Mouse (Mus musculus) megakaryocyte, embryonic 14.5 days (primary cell): Measurements from ENCODE around the gene Taf8. TPM values are rescaled to one million over a fixed set of nuclear protein-coding genes. Genes with fewer than 3 reads are reported as not detected.

Experiments
- H3K27me3 ChIP-seq: replicated peaks from 2 replicates; pipeline ENCODE3; 2012; ENCODE audit warnings: inconsistent platforms
- H3K36me3 ChIP-seq: replicated peaks from 2 replicates; pipeline ENCODE3; 2012; ENCODE audit warnings: low read length, inconsistent platforms, mixed read lengths
- H3K4me1 ChIP-seq: 2 replicates; pipeline ENCODE4 v1.6.1; 2012; ENCODE audit warnings: inconsistent platforms
- H3K4me3 ChIP-seq: replicated peaks from 2 replicates; pipeline ENCODE3; 2012; ENCODE audit warnings: moderate library complexity, mild to moderate bottlenecking, inconsistent platforms
- H3K9me3 ChIP-seq: 2 replicates; pipeline ENCODE4 v1.6.1; 2012; ENCODE audit warnings: inconsistent platforms
- FLI1 ChIP-seq: IDR thresholded peaks from 2 replicates; pipeline ENCODE4 v1.6.1; 2012; ENCODE audit warnings: low read length, inconsistent platforms, mixed read lengths
- GATA1 ChIP-seq: IDR thresholded peaks from 3 replicates; pipeline ENCODE4 v1.6.1; 2012; ENCODE audit warnings: mixed read lengths, low read length, inconsistent platforms, borderline replicate concordance
- polyA plus RNA-seq: library from polyadenylated mRNA; stranded (reverse); fragments of >175 nt; gene quantifications from 2 replicates; pipeline ENCODE4 v1.2.3, GENCODE M21; 2012; ENCODE audit warnings: low replicate concordance; ENCODE audit not compliant: insufficient read depth

Taf8 gene
- polyA plus RNA-seq, 1 experiment, result 8.7 TPM

DNA sequence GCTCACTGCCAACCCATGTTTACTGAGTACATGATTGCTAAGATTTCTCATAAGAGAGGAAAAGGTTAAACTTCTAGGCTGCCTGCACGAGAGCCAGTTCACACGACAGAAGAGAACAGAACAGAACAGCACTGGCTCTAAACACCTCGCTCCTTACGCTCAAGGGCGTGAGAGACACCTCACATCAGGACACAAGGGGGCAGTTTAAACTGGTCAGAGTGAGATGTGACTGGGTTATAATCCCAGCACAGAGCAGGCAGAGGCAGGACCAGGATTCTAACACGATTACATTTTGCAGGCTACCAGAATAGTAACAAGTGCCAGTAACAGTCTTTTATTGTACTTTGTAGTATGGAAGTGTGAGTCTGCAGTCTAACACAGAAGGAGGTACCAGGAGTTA is 9.4 kb downstream of the Taf8 start:
- Histone ChIP-seq H3K4me1 (peaks cover 23% of the 10 kb centered on the region), H3K36me3 (peaks cover 91% of the 10 kb centered on the region), H3K4me3 (no peak overlapping the region), H3K27me3 (no peaks in the 10 kb centered on the region), H3K9me3 (no peaks in the 10 kb centered on the region)
- TF ChIP-seq GATA1 (no peak), FLI1 (no peak)

DNA sequence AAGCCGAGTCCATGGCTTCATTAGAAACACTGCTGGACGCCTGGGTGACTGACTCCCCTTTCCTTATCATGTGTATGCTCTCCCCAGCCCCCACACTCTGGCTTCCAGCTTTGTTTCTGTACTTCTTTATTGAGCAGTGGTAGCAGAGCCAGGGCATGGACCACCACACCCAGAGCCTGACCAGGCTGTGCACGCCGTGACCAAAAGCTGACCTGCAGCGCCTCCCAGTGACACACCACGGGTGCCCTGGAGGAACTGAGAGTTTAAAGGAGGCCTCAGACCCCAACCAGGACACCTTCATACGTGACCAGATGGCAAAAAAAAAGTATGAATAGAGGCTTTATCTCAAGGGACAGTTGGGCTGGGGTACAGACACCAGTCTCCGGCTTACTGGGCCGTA is 11.3 kb downstream of the Taf8 start:
- Histone ChIP-seq H3K36me3 (peaks cover 88% of the 10 kb centered on the region), H3K9me3 (no peaks in the 10 kb centered on the region), H3K4me1 (peaks cover 34% of the 10 kb centered on the region), H3K27me3 (no peaks in the 10 kb centered on the region), H3K4me3 (no peak overlapping the region)
- TF ChIP-seq GATA1 (no peak), FLI1 (no peak)

DNA sequence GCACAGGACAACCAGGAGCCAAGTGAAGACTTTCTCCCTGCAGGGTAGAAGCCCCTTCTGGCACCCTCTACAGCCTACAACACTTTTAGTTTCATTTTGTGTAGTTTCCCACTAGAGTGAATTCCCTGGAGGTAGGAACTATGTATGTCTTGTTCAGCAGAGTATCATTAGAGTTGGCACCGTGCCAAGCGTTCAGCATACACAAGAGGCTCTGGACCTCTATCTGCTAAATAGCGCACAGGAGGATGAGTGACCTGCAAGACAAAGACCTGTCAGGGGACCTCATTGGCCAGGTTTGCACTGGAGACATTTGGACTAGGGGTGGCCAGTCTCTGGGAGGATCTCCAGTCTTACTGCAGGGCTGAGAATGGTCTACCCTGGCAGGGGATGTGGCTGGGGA is 16.3 kb downstream of the Taf8 start:
- Histone ChIP-seq H3K9me3 (no peaks in the 10 kb centered on the region), H3K27me3 (peaks cover 5% of the 10 kb centered on the region), H3K36me3 (peaks cover 41% of the 10 kb centered on the region), H3K4me3 (peak overlapping the region; percentile 31), H3K4me1 (peaks cover 36% of the 10 kb centered on the region)
- TF ChIP-seq FLI1, result no peak
- TF ChIP-seq GATA1, result no peak

DNA sequence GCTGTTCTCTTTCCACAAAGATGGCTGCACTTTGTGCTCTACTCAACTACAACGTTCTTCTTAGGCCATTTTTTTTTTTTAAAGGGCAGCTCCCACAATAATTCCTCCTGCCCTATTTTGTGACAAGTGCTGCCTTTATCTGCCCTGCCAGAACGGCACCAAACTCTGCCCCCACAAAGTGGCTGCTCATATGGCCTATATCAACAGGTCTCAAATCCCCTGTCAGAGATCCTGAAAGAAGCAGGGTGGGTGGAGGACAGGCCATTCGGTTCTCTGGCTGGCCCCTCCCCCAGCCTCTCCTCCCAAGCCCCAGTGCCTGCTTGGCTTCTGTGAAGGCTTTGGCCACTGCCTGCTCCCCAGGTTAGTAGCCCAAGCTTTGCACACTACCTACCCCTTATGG is 17.1 kb downstream of the Taf8 start:
- Histone ChIP-seq H3K27me3 (peaks cover 11% of the 10 kb centered on the region), H3K36me3 (peaks cover 33% of the 10 kb centered on the region), H3K9me3 (no peaks in the 10 kb centered on the region), H3K4me3 (peak overlapping the region; percentile 51), H3K4me1 (peaks cover 36% of the 10 kb centered on the region)
- TF ChIP-seq FLI1, result no peak
- TF ChIP-seq GATA1, result no peak

DNA sequence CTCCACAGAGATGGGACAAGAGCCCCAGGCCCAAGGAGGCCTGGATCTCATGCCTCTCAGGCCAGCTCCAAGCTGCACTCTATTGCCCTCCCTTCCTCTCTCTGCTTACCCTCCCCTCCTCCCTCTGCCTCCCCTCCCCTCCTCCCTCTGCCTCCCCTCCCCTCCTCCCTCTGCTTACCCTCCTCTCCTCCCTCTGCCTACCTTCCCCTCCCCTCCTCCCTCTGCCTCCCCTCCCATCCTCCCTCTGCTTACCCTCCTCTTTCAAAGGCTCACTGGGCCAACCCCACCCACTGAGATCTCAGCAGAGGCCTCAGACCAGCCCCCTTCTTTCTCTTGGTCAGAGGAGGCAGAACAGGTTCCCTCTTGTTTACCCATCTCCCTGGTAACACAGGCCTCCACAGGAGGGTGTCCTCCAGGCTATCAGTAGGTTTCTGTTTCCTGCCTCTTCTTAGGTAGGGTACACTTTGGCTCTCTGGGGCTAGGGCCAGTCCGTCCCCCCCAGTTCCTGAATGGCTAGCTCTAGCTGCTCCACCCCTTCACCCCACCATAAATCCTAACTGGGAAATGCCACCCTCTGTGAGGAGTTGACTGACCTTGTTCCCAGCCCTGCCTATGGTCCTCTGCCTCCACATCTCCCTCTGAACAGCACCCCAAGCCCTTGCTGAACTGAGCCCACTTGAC is 17.7 kb downstream of the Taf8 start:
- peaks cover 11% of the 10 kb centered on the region for H3K27me3 ChIP-seq
- peaks cover 27% of the 10 kb centered on the region for H3K36me3 ChIP-seq
- peak overlapping the region; percentile 51 for H3K4me3 ChIP-seq
- H3K9me3 ChIP-seq, result no peaks in the 10 kb centered on the region
- TF ChIP-seq FLI1, result no peak
- no peak for TF ChIP-seq GATA1
- H3K4me1 ChIP-seq, result peaks cover 36% of the 10 kb centered on the region

DNA sequence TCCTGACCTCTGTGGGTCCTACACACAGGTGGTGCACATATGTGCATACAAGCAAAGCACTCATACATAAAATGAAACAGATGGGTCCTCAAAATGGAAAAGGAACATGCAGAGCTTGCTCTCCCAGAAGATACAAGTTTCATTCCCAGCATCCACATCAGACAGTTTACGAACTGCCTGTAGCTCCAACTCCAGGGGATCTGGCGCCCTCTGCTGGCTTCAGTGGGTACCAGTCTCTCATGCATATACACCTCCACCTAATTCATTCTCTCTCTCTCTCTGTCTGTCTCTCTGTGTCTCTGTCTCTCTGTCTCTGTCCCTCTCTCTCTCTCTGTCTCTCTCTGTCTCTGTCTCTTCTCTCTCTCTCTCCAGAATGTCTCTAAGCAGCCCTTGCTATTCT is 19.7 kb downstream of the Taf8 start:
- peaks cover 11% of the 10 kb centered on the region for H3K27me3 ChIP-seq
- H3K36me3 ChIP-seq, result peaks cover 8% of the 10 kb centered on the region
- TF ChIP-seq FLI1 (no peak), GATA1 (no peak)
- H3K4me1 ChIP-seq, result peaks cover 36% of the 10 kb centered on the region
- H3K9me3 ChIP-seq, result no peaks in the 10 kb centered on the region
- H3K4me3 ChIP-seq, result no peak overlapping the region

DNA sequence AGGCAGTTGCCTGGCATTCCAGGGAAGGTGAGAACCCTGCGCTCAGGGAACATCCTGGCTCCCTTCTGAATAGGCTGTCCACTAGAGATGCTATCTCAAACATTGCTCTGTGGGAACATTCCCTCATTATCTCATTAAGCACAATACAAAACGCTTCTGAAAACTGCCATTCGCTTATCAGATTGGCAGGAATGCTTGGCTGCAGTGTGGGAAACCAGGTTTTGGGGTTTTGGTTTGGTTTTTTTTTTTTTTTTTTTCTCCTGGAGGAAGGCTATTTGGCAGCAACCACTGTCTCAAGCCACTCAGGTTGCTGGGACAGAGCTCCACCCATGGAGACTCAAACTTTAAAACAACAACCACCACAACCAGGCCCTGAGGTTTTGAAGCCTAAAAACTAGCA is 22.2 kb downstream of the Taf8 start:
- Histone ChIP-seq H3K4me1 (peaks cover 14% of the 10 kb centered on the region), H3K4me3 (no peak overlapping the region), H3K9me3 (peaks cover 5% of the 10 kb centered on the region; the same call in 1 of the 2 replicates), H3K36me3 (no peaks in the 10 kb centered on the region), H3K27me3 (peaks cover 18% of the 10 kb centered on the region)
- TF ChIP-seq FLI1 (no peak), GATA1 (no peak)

DNA sequence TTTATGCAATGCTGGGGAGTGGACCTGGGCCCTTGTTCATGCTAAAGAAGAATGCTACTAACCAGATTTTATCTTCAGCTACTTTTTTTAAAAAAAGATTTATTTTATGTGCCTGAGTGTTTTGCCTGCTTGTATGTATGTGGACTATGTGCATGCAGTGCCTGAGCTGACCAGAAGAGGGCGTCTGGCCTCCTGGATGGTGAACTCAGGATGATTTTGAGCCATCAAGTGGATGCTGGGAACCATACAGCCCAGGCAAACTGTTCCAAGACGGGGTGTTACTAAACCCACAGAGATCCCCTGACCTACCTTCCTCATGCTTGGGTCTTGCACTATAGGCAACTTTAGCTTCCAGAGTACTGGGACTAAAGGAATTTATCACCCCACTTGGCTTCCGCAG is 26.4 kb downstream of the Taf8 start:
- peaks cover 16% of the 10 kb centered on the region for H3K4me1 ChIP-seq
- TF ChIP-seq GATA1 (no peak), FLI1 (no peak)
- no peak overlapping the region for H3K4me3 ChIP-seq
- no peaks in the 10 kb centered on the region for H3K36me3 ChIP-seq
- peaks cover 34% of the 10 kb centered on the region for H3K27me3 ChIP-seq
- H3K9me3 ChIP-seq, result peaks cover 5% of the 10 kb centered on the region; the same call in 1 of the 2 replicates

DNA sequence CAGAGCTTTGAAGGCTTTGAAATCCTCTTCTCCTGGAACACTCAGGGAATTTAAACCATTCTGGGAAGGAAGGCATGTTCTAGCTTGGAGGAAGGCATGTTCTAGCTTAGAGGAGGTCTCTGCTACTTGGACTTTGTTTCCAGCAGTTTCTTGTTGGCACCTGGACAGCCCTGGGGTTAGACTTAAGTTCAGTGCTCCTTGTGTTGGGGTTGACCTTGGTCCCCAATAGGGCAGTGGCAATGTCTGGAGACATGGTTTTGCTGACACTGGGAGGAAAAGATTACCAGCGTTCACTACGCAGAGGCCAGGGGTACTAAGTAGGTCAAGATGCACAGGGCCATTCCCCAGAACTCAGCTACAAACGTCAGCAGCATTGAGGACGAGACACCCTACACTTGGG is 26.9 kb downstream of the Taf8 start:
- Histone ChIP-seq H3K9me3 (peaks cover 5% of the 10 kb centered on the region; the same call in 1 of the 2 replicates), H3K36me3 (no peaks in the 10 kb centered on the region), H3K4me3 (no peak overlapping the region), H3K4me1 (peaks cover 16% of the 10 kb centered on the region), H3K27me3 (peaks cover 36% of the 10 kb centered on the region)
- TF ChIP-seq GATA1 (no peak), FLI1 (no peak)

DNA sequence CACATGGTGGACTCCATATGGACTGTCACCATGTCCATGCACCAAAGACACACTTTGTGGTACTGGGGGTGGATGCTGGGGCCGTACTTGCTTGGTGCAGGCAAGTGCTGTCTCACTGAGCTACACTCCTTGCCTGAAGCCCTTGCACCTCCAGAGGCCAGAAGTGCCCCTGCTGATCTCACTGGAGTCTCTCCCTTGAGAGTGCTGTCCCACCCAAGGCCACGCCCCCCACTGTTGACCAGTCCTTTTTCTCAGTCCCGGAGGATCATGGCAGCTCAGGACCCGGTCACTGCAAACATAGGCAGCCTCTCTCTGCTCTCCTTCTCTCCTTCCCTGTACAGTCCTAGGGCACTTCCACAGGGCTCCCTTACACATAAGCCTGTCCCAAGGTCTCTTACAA is 27.8 kb downstream of the Taf8 start:
- Histone ChIP-seq H3K9me3 (peaks cover 5% of the 10 kb centered on the region; the same call in 1 of the 2 replicates), H3K36me3 (no peaks in the 10 kb centered on the region), H3K4me1 (peaks cover 16% of the 10 kb centered on the region), H3K4me3 (no peak overlapping the region), H3K27me3 (peaks cover 43% of the 10 kb centered on the region)
- no peak for TF ChIP-seq GATA1
- no peak for TF ChIP-seq FLI1
